Mouse (Mus musculus) liver, adult 2 months (tissue): ENCODE data around the gene Dnm3.

Experiments
- CTCF ChIP-seq: fragments of 200-500 bp; IDR thresholded peaks from 2 replicates; pipeline ENCODE4 v1.5.1; 2011; ENCODE audit warnings: low read depth, low read length, control low read depth
- POLR2A ChIP-seq: fragments of 200-500 bp; IDR thresholded peaks from 2 replicates; pipeline ENCODE4 v1.6.1; 2011; ENCODE audit warnings: low read length, control low read depth; ENCODE audit not compliant: insufficient read depth; ENCODE audit errors: extremely low read depth

- no peak for TF ChIP-seq CTCF
- TF ChIP-seq POLR2A = no peak
Measured at GRCm38 (mm10) chr1:162092899-162093659, 384.8 kb downstream of the Dnm3 start.
